Mouse (Mus musculus) liver, adult 2 months (tissue): ENCODE data around the gene Pvalb. TPM values are rescaled to one million over a fixed set of nuclear protein-coding genes. Genes with fewer than 3 reads are reported as not detected.
A peak's percentile ranks its signal among the peaks of the same experiment; 100 is the strongest.

Experiments used
- DNase-seq: peaks from one replicate; pipeline ENCODE4 v3.0.0-alpha.2; 2011; ENCODE audit warnings: low read depth, low spot score; ENCODE audit errors: extremely low read depth
- H3K27ac ChIP-seq: fragments of 200-500 bp; replicated peaks from 2 replicates; pipeline ENCODE4 v1.5.1; 2012; ENCODE audit warnings: low read depth, mild to moderate bottlenecking, control low read depth, inconsistent platforms, low read length; ENCODE audit not compliant: insufficient read depth
- H3K27me3 ChIP-seq: fragments of 200-500 bp; 2 replicates; pipeline ENCODE4 v1.6.1; 2012; ENCODE audit warnings: mild to moderate bottlenecking, moderate library complexity, low read length, inconsistent platforms; ENCODE audit not compliant: control insufficient read depth, insufficient read depth
- H3K36me3 ChIP-seq: fragments of 200-500 bp; 2 replicates; pipeline ENCODE4 v1.6.1; 2012; ENCODE audit warnings: low read length, inconsistent platforms; ENCODE audit not compliant: control insufficient read depth, insufficient read depth
- H3K4me1 ChIP-seq: fragments of 200-500 bp; 2 replicates; pipeline ENCODE4 v1.6.1; 2011; ENCODE audit warnings: low read length; ENCODE audit not compliant: control insufficient read depth, insufficient read depth
- H3K4me3 ChIP-seq: fragments of 200-500 bp; 2 replicates; pipeline ENCODE4 v1.5.1; 2011; ENCODE audit warnings: low read depth, mild to moderate bottlenecking, control low read depth, low read length, moderate library complexity; ENCODE audit not compliant: insufficient read depth
- H3K79me2 ChIP-seq: fragments of 200-500 bp; 2 replicates; pipeline ENCODE4 v1.6.1; 2012; ENCODE audit warnings: inconsistent platforms, mild to moderate bottlenecking, low read length, moderate library complexity; ENCODE audit not compliant: control insufficient read depth, insufficient read depth
- H3K9ac ChIP-seq: fragments of 200-500 bp; 2 replicates; pipeline ENCODE4 v1.6.1; 2012; ENCODE audit warnings: low read depth, mild to moderate bottlenecking, control low read depth, inconsistent platforms, low read length
- CTCF ChIP-seq: fragments of 200-500 bp; IDR thresholded peaks from 2 replicates; pipeline ENCODE4 v1.5.1; 2011; ENCODE audit warnings: low read depth, low read length, control low read depth
- POLR2A ChIP-seq: fragments of 200-500 bp; IDR thresholded peaks from 2 replicates; pipeline ENCODE4 v1.6.1; 2011; ENCODE audit warnings: low read length, control low read depth; ENCODE audit not compliant: insufficient read depth; ENCODE audit errors: extremely low read depth
- WGBS: fragments of 180-500 bp; shearing (Covaris S2); methylation state at CpG from one replicate; pipeline ENCODE4 v1.1.7; 2018; 5-methylcytosine and 5-hydroxymethylcytosine counted together
- polyA plus RNA-seq: library from polyadenylated mRNA; depleted of rRNA; stranded (reverse); fragments of >200 nt; gene quantifications from 2 replicates; pipeline ENCODE4 v1.2.3, GENCODE M21; 2012
- total RNA-seq: library from RNA; depleted of rRNA; stranded (reverse); fragments of >200 nt; gene quantifications from 2 replicates; pipeline ENCODE4 v1.2.3, GENCODE M21; 2014

The Pvalb gene
- total and polyA plus RNA-seq, 2 experiments, result 1.5 TPM; not detected in 1

GRCm38 (mm10) chr15:78234823-78235509 is 28.8 kb upstream of the Pvalb start:
- H3K9ac ChIP-seq, result no peak overlapping the region
- WGBS, result 76% methylated on average over 5 of the region's 5 CpGs
- no peak for TF ChIP-seq CTCF
- no peak for TF ChIP-seq POLR2A
- no peak overlapping the region for H3K27ac ChIP-seq
- DNase-seq, result no peak
- no peaks in the 10 kb centered on the region for H3K27me3 ChIP-seq
- H3K4me1 ChIP-seq, result no peaks in the 10 kb centered on the region
- no peaks in the 10 kb centered on the region for H3K36me3 ChIP-seq
- no peaks in the 10 kb centered on the region for H3K79me2 ChIP-seq
- H3K4me3 ChIP-seq, result no peak overlapping the region

DNA sequence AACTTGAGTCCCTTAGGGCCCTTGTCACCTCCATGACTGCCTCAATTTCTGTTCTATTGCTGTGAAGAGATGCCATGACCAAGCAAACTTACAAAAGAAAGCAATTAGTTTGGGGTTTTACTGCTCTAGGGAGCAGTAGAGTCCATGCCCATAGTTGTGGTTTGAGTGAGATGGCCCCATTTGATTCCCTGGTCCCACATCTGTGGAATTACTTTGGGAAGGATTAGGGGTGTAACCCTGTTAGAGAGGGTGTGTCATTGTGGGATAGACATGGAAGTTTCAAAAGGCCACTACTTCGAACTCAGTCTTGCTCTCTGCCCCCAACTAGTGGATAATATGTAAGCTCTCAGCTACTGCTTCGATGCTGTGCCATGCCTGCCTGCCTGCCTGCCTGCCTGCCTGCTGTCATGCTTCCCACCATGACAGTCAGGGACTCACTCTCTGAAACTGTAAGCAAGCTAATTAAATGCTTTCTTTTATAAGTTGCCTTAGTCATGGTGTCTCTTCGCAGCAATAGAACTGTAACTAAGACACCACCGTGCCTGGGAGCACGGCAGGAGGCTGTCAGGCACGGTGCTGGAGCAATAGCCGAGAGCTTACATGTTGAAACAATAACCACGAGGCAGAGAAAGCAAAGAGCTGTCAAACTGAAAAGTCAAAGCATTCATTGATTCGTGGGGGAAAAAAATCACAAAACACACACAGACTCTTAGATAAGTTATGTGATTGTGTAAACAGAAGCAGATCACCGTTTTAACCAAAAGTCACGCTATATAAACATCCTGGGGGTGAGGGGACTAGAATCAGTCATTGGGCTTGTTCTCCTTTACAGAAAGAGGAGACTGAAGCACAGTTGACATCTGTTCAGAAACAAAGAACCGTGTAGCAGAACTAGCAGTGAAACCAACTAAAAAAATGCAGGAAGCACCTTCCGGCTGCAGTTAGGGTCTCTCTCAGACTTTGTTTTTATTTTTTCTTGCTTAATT is 25.4 kb upstream of the Pvalb start:
- Histone ChIP-seq H3K79me2 (no peaks in the 10 kb centered on the region), H3K27ac (no peak overlapping the region), H3K36me3 (no peaks in the 10 kb centered on the region), H3K4me3 (no peak overlapping the region), H3K9ac (no peak overlapping the region), H3K27me3 (no peaks in the 10 kb centered on the region), H3K4me1 (no peaks in the 10 kb centered on the region)
- WGBS, result 14% methylated on average over 13 of the region's 13 CpGs
- TF ChIP-seq POLR2A, result no peak
- no peak for TF ChIP-seq CTCF
- peak; percentile 19 for DNase-seq

DNA sequence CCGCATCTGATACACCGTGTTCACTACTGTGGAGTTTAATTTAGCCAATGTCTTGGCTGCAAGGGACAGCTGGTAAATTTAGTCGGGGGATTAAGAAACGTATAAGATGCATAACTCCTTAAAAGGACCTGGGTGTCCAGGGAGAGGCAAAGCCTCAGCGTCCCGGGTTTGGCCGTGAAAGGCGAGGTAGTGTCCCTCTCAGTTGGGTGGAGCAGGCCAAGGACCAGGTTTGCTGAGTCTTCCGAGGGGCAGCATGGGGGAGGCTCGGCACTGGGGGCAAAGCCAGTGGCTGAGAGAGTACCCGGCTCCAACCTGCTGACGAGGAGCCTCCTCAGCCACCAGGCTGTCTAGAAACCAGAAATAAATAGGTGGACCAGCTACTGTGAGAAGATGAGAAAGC is 21.6 kb upstream of the Pvalb start:
- WGBS, result 87% methylated on average over 12 of the region's 12 CpGs
- DNase-seq, result no peak
- TF ChIP-seq CTCF, result no peak
- no peak for TF ChIP-seq POLR2A

GRCm38 (mm10) chr15:78215269-78215668 is 9.1 kb upstream of the Pvalb start:
- DNase-seq, result no peak
- H3K79me2 ChIP-seq, result no peaks in the 10 kb centered on the region
- H3K27me3 ChIP-seq, result no peaks in the 10 kb centered on the region
- H3K36me3 ChIP-seq, result no peaks in the 10 kb centered on the region
- no peak overlapping the region for H3K4me3 ChIP-seq
- TF ChIP-seq POLR2A (no peak), CTCF (no peak)
- no peak overlapping the region for H3K9ac ChIP-seq
- H3K4me1 ChIP-seq, result no peaks in the 10 kb centered on the region
- H3K27ac ChIP-seq, result no peak overlapping the region
- WGBS, result 66% methylated on average over 9 of the region's 9 CpGs

More for the DNA sequence above, 21.6 kb upstream of the Pvalb start:
- no peaks in the 10 kb centered on the region for H3K4me1 ChIP-seq
- H3K9ac ChIP-seq, result no peak overlapping the region
- H3K27ac ChIP-seq, result no peak overlapping the region
- H3K27me3 ChIP-seq, result no peaks in the 10 kb centered on the region
- no peak overlapping the region for H3K4me3 ChIP-seq
- H3K79me2 ChIP-seq, result no peaks in the 10 kb centered on the region
- H3K36me3 ChIP-seq, result no peaks in the 10 kb centered on the region

DNA sequence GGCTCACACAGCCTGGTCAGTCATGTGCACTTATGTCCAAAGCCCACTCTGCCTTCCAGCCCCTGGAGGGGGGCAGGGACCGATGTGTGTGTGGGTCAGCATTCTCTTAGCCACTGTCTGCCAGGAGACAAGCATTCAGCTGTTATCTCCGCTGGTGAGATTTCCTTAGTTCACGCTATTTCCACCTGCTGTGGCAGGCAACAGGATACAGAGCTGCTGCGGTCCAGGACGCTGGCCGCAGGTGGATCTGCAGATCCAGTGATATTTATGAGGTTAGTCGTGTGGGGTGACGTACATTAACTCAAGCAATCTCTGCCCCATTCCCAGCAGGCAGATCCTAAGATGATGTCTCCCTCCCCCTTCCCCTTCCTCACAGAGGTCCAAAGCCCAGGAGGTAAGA is 5.2 kb upstream of the Pvalb start:
- Histone ChIP-seq H3K4me1 (no peaks in the 10 kb centered on the region), H3K9ac (no peak overlapping the region), H3K79me2 (no peaks in the 10 kb centered on the region), H3K27me3 (no peaks in the 10 kb centered on the region), H3K36me3 (no peaks in the 10 kb centered on the region), H3K4me3 (no peak overlapping the region), H3K27ac (no peak overlapping the region)
- no peak for TF ChIP-seq CTCF
- no peak for TF ChIP-seq POLR2A
- WGBS, result 75% methylated on average over 8 of the region's 8 CpGs
- no peak for DNase-seq
